Mouse (Mus musculus) heart, embryonic 10.5 days (tissue): Measurements from ENCODE around the gene Slc22a21. TPM values are rescaled to one million over a fixed set of nuclear protein-coding genes. Genes with fewer than 3 reads are reported as not detected.

Experiments
- DNase-seq: peaks from one replicate; pipeline ENCODE4 v3.0.0-alpha.2; 2017; ENCODE audit warnings: low spot score
- H3K27ac ChIP-seq: fragments of 300-500 bp; sonication (generic); 2 replicates; pipeline ENCODE4 v1.5.1; 2016; ENCODE audit warnings: mild to moderate bottlenecking
- H3K27me3 ChIP-seq: fragments of 300-500 bp; sonication (generic); 2 replicates; pipeline ENCODE4 v1.6.1; 2016; ENCODE audit warnings: mild to moderate bottlenecking; ENCODE audit not compliant: poor library complexity, insufficient read depth, severe bottlenecking
- H3K36me3 ChIP-seq: fragments of 300-500 bp; sonication (generic); 2 replicates; pipeline ENCODE4 v1.6.1; 2016; ENCODE audit warnings: mild to moderate bottlenecking, moderate library complexity
- H3K4me1 ChIP-seq: fragments of 300-500 bp; sonication (generic); 2 replicates; pipeline ENCODE4 v1.6.1; 2016; ENCODE audit warnings: mild to moderate bottlenecking
- H3K4me3 ChIP-seq: fragments of 300-500 bp; sonication (generic); 2 replicates; pipeline ENCODE4 v1.5.1; 2016; ENCODE audit warnings: mild to moderate bottlenecking, moderate library complexity
- H3K9me3 ChIP-seq: fragments of 300-500 bp; sonication (generic); 2 replicates; pipeline ENCODE4 v1.6.1; 2016; ENCODE audit warnings: mild to moderate bottlenecking, moderate library complexity
- WGBS: fragments of 180-500 bp; shearing (Covaris S2); methylation state at CpG from one replicate; pipeline ENCODE4 v1.1.7; 2016; 5-methylcytosine and 5-hydroxymethylcytosine counted together
- polyA plus RNA-seq: library from polyadenylated mRNA; unstranded; fragments of >200 nt; fragmentation: Nextera tagmentation; extraction: Ambion mirVana; gene quantifications from 2 replicates; pipeline ENCODE4 v1.2.1, GENCODE M21; 2016

Slc22a21 gene
- polyA plus RNA-seq, 1 experiment from 2014 or later, result 1.7 TPM

DNA sequence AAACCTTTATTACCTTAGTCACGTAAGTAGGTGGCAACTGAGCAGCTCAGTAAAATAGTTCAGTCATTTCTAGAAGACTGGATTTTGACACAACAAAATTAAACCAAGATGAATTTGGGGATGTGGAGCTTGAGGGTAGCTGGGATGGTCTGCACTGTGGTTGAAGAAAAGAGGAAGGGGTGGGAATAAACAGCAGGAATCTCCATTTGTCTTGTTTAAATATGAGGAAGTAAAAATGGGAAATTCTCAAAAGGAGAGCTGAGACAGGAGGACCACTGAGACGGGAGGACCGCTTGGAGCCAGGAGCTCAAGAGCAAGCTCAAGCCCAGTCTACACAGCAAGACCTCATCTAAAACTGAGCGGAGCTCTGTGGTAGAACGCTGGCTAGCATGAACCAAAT, 53.8 kb downstream of the Slc22a21 start:
- DNase-seq, result no peak

DNA sequence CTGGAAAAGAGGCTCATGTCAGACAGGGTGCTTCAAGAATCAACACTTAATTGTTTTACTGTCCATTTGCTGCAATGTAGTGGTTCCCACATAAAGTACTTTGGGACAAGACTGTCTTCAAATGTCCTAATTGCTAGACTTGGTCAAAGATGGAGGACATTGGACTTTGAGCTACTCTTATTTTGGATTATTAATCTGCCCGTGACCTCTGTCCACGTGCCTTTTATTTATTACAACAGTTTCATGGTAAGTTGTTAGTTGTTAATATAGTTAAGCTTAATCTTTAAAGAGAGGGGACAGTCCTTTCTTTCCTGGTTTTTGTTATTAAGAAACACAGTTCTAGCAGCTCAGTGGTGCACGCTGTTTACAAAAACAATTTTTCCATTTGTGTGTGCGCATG, 61.3 kb downstream of the Slc22a21 start:
- Histone ChIP-seq H3K4me1 (no peaks in the 10 kb centered on the region), H3K9me3 (no peaks in the 10 kb centered on the region), H3K4me3 (no peak overlapping the region), H3K27me3 (no peaks in the 10 kb centered on the region), H3K36me3 (no peaks in the 10 kb centered on the region), H3K27ac (no peak overlapping the region)
- WGBS, result 87% methylated on average over 4 of the region's 4 CpGs
- DNase-seq, result no peak

More for the DNA sequence above, 53.8 kb downstream of the Slc22a21 start:
- Histone ChIP-seq H3K27ac (no peak overlapping the region), H3K36me3 (no peaks in the 10 kb centered on the region), H3K4me1 (peaks cover 3% of the 10 kb centered on the region; the same call in 1 of the 2 replicates), H3K9me3 (no peaks in the 10 kb centered on the region), H3K4me3 (no peak overlapping the region), H3K27me3 (no peaks in the 10 kb centered on the region)
- 87% methylated on average over 5 of the region's 5 CpGs for WGBS

DNA sequence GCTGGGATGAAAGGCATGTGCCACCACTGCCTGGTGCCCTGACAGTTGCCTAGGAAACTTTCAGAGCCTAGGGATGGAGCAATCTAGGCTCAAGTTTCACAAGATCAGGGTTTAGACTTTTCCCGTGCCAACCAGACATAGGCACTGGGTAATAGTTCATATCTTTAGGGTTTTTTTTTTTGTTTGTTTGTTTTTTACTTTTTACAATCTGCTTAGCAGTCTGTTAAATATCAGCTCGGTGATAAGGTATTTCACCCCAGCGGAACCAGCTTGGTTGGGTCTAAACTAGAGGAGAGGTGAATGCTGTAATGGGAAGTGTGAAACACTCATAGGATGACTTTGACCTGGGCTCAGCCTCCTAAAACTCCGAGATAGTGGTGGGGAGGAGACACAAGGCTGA, 69.1 kb downstream of the Slc22a21 start:
- Histone ChIP-seq H3K27me3 (no peaks in the 10 kb centered on the region), H3K4me3 (no peak overlapping the region), H3K36me3 (no peaks in the 10 kb centered on the region), H3K9me3 (no peaks in the 10 kb centered on the region), H3K27ac (no peak overlapping the region), H3K4me1 (no peaks in the 10 kb centered on the region)
- WGBS, result 61% methylated on average over 4 of the region's 4 CpGs
- DNase-seq, result no peak

DNA sequence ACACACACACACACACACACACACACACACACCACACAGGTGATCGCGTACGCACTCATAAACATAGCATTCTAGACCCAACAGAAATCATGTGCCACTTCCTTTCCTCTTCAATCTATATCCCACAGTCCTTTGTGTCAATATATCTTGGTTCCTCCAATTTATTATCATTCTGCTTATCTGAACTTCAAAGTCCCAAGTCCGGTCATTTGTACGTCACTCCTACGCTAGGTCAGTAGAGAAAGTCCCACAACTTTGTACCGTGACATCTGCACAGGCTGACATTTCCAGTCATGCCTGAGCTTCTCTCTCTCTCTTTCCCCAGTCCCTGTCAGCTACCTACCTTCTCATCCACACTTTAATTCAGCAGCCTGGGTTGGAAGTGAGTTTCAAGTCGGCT, 71.4 kb downstream of the Slc22a21 start:
- DNase-seq, result no peak
- no peaks in the 10 kb centered on the region for H3K36me3 ChIP-seq
- no peak overlapping the region for H3K27ac ChIP-seq
- H3K9me3 ChIP-seq, result no peaks in the 10 kb centered on the region
- WGBS, result 81% methylated on average over 8 of the region's 8 CpGs
- H3K4me1 ChIP-seq, result peaks cover 12% of the 10 kb centered on the region
- H3K27me3 ChIP-seq, result no peaks in the 10 kb centered on the region
- H3K4me3 ChIP-seq, result no peak overlapping the region

DNA sequence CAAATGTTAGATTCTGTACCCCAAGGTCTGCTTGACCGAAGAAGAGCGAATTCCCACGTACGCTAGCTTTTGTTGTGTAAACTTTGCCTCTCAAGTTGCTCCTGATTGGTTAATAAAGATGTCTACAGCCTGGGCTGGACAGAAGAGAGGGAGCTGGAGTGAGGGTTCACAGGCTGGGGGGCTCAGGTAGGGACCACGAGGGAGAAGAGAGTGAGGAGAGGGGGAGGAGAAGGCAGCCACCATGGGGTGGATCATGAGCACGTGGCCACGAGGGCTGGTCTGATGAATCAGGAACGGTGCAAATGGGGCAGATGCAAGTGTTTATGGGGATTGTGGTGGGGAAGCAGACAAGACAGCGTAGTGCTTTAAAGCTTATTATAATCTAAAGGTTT, 75.6 kb downstream of the Slc22a21 start:
- WGBS, result 73% methylated on average over 9 of the region's 9 CpGs
- Histone ChIP-seq H3K27me3 (no peaks in the 10 kb centered on the region), H3K9me3 (no peaks in the 10 kb centered on the region), H3K4me3 (no peak overlapping the region), H3K27ac (peak overlapping the region; percentile 52), H3K36me3 (no peaks in the 10 kb centered on the region), H3K4me1 (peaks cover 21% of the 10 kb centered on the region)
- DNase-seq, result no peak

DNA sequence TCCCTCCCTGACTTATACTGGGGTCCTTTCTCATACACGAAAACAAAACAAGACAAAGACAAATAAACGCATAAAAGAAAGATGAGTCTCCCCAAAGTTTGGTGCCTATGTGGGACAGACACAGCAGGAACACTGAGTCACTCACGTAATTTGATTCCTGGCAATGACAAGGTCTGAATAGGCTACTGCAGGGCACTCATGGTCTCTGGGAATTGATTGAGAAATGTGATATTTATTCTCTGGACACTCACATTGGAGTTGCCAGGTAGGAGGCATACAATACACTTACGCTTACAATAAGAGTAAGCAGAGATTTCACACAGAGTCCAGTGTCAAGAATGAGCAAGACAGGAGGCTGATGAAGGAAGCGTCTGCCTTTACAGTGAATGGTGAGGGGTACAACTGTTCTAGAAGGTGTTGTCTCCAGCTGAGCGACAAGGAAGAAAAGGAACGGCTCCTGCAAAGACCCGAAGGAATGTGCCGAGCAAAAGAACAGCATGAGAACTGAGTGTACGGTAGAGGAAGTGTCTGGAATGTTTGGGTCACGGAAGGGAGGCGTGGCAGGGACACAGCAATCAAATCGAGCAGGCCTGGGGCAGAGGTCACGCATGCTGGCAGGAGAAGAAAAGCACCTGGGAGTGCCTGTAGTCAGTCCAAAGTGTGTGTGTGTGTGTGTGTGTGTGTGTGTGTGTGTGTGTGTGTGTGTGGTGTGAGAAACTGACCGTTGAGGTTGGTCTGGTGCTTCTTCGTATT, 76.2 kb downstream of the Slc22a21 start:
- DNase-seq, result peak; percentile 78
- Histone ChIP-seq H3K36me3 (no peaks in the 10 kb centered on the region), H3K4me3 (peak overlapping the region; percentile 8; the same call in 1 of the 2 replicates), H3K27ac (peak overlapping the region; percentile 52), H3K27me3 (no peaks in the 10 kb centered on the region), H3K4me1 (peaks cover 21% of the 10 kb centered on the region), H3K9me3 (no peaks in the 10 kb centered on the region)
- WGBS, result 42% methylated on average over 16 of the region's 16 CpGs

DNA sequence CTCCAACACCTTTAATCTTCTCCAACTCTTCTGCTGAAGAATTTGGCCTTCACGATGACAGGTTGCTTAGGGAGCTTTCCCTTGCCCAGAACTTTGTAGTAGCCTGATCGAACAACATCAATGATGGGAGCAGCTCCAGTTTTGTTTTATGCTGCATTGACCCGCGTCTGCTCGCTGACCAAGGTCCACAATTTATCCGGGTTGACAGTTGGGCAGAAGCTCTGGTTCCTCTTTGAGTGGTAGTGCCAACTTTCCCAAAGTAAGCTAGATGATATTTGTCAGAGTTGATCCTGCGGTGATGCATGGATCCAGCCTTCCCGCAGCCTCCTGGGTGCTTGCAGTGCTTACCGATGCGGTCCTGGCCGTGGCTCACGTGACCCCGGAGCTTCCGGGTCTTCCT, 77.4 kb downstream of the Slc22a21 start:
- H3K27me3 ChIP-seq, result no peaks in the 10 kb centered on the region
- DNase-seq, result no peak
- H3K27ac ChIP-seq, result no peak overlapping the region
- 91% methylated on average over 14 of the region's 14 CpGs for WGBS
- no peak overlapping the region for H3K4me3 ChIP-seq
- no peaks in the 10 kb centered on the region for H3K9me3 ChIP-seq
- H3K4me1 ChIP-seq, result peaks cover 21% of the 10 kb centered on the region
- no peaks in the 10 kb centered on the region for H3K36me3 ChIP-seq

DNA sequence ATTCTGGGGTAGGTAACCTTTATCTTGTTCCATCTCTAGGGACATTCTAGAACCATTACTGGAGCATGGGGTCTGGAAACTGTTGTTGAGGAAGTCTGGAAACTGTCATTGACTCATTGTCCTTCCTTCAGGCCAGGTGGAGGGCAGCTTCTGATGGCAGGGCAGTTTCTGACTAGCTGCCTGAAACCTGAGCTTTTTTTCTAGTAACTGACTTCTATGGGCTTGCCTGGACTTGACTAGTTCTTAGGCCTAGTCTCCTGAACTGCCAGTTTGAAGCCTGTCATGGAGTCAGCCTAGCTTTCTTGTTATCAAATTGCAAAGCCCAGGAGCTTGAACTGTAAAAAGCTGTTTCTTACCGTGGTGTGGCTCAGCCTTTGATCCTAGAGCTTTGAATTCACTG, 79.1 kb downstream of the Slc22a21 start:
- no peaks in the 10 kb centered on the region for H3K36me3 ChIP-seq
- no peaks in the 10 kb centered on the region for H3K27me3 ChIP-seq
- peaks cover 21% of the 10 kb centered on the region for H3K4me1 ChIP-seq
- no peak overlapping the region for H3K4me3 ChIP-seq
- WGBS, result 62% methylated on average over 1 of the region's 1 CpGs
- no peaks in the 10 kb centered on the region for H3K9me3 ChIP-seq
- DNase-seq, result no peak
- H3K27ac ChIP-seq, result no peak overlapping the region

DNA sequence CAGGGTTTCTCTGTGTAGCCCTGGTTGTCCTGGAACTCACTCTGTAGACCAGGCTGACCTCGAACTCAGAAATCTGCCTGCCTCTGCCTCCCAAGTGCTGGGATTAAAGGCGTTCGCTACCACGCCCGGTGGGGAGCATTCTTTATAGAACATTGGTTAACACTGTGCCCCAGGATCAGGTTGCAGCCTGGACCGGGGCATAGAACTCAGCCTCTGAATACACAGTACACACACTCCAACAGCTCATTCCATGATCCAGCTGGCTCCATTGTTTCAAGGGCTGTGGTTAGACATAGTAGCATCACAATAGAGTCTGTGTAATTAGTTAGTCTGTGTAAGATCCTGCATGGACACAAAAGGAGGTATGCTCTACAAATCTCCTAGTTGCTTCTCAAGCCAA, 80.2 kb downstream of the Slc22a21 start:
- H3K4me3 ChIP-seq, result no peak overlapping the region
- H3K36me3 ChIP-seq, result no peaks in the 10 kb centered on the region
- DNase-seq, result no peak
- no peak overlapping the region for H3K27ac ChIP-seq
- H3K27me3 ChIP-seq, result no peaks in the 10 kb centered on the region
- 88% methylated on average over 6 of the region's 6 CpGs for WGBS
- no peaks in the 10 kb centered on the region for H3K9me3 ChIP-seq
- H3K4me1 ChIP-seq, result peaks cover 21% of the 10 kb centered on the region

Other genes with a start within 250 kb of the Slc22a21 start
- 7.9 TPM in 2 replicates for gene Irf1, start 210.3 kb downstream of the Slc22a21 start, polyA plus RNA-seq
- not detected in 2 replicates for gene Gm17334, start 207.1 kb downstream of the Slc22a21 start, polyA plus RNA-seq
- 0.15 and 0.27 TPM in 2 replicates for gene Gm12216, start 121.1 kb downstream of the Slc22a21 start, polyA plus RNA-seq
- 7.7 and 9.9 TPM in 2 replicates for gene Slc22a5, start 88.7 kb downstream of the Slc22a21 start, polyA plus RNA-seq
- gene Slc22a4, start 47.8 kb upstream of the Slc22a21 start, polyA plus RNA-seq, result 3.4 and 4.5 TPM in 2 replicates
- 12.9 and 27.8 TPM in 2 replicates for gene Pdlim4, start 88.7 kb upstream of the Slc22a21 start, polyA plus RNA-seq
- 57.7 and 69.0 TPM in 2 replicates for gene P4ha2, start 119.8 kb upstream of the Slc22a21 start, polyA plus RNA-seq